Mouse (Mus musculus) kidney, postnatal 14 days (tissue): ENCODE data around the gene Zfp266.

Experiments
- DNase-seq: peaks from one replicate; pipeline ENCODE4 v3.0.0; 2022; ENCODE audit warnings: mixed read lengths

The Zfp266 gene

DNA sequence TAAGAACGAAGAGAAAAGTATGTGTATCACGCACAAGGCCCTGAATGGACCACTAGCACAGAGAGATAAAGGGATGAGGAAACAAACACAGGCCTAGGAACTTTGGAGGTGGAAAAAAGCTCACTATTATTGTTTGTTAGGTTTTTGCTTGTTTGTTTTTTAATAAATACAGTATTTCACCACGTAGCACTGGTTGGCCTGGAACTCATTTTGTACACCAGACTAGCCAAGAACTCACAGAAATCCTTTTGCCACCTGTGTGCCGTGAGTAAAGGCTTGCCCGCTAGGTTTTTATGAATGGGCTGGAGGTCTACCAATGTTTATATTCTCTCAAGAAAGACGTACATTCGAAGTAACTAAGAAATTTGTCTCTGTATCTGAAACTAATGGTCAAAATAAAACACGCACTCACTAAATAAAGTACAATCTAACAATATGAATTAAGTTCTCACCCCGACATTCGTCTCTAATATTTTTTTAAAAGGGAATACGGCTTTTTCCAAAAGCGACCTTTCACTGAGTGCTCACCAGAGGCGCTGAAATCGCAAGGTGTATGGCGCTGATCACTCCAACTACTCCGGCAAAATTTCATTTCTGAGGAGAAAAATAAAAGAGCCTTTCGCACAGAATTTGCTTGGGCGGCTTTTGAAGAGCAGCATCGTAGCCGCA is 29.2 kb downstream of the Zfp266 start:
- no peak for DNase-seq

DNA sequence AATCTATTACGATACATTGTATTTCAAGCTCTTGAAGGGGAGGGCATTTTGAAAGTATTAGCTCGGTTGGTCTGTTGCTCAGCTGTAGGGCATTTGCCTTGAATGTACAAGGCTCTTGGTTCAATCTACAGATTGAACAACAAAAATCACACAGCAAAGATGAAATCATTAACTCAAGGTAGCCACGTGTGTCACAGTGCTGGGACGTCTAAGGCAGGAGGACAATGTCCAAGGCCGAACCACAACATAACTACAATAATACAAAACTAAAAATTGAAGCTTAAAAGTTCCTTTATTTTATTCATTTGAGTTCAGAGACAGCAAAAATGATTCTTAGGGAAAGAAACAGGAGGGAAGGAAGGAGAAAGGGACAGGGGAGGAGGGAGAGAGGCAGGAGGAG is 31.7 kb downstream of the Zfp266 start:
- no peak for DNase-seq

DNA sequence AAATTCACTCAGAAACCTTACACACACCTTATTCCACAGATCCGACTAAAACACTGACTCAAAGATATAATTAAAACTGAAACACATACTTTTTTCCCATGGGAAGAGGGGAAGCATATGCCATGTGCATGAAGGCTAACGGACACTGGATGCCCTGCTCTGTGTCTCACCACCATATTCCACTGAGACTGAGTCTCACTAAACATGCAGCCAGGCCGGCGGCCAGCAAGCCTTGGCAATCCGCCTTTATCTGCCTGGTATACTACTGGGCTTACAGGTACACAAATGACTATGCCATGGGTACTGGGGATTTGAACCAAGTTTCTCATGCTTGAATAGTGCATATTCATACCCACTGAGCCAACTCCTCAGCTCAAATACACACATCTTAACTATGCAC is 41.8 kb downstream of the Zfp266 start:
- DNase-seq = peak; percentile 15

DNA sequence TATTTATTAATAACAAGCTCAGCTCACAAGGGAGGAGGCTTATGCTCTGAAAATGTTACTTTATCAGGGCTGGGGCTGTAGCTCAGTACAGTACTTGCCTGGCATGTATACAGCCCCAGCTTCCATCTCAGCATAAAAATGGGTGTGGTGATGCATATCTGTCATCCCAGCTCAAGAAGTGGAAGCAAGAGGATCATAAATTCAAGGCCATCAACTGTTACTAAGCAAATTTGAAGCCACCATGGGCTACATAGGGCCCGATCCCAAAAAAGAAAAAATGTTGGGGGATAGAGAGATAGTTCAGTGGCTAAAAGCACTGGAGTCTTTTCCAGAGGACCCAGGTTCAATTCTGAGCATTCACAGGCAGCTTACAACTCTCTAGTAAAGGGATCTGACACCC is 44.6 kb downstream of the Zfp266 start:
- no peak for DNase-seq

DNA sequence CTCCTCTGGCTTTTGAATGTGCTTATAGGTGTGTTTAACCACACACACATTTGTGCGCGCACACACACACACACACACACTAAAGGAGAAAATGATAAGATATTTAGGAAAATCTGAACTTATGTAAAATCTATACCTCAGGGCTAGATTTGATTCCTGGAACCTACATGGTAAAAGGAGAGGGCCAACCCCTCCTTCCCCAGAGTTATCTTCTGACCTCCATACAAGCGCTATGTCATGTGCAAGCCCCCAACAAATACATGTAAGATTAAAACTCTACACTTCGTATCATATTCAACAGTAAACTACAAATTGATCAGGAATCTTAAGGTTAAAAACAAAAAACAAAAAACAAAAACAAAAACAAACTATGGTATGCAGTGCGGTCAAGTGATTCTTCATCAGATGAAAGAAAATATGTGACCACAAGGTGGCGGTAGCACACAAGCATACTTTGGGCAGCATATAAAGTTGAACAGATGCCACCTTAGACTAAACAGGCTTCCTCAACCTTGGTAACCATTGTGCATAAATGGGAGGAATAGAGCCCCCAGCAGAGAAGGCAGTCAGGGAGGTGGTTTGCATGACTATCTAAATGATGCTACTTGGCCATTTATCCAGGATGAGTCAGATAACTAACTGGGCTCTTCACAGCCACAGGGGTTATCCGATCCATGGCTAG is 54.3 kb downstream of the Zfp266 start:
- peak; percentile 78 for DNase-seq

DNA sequence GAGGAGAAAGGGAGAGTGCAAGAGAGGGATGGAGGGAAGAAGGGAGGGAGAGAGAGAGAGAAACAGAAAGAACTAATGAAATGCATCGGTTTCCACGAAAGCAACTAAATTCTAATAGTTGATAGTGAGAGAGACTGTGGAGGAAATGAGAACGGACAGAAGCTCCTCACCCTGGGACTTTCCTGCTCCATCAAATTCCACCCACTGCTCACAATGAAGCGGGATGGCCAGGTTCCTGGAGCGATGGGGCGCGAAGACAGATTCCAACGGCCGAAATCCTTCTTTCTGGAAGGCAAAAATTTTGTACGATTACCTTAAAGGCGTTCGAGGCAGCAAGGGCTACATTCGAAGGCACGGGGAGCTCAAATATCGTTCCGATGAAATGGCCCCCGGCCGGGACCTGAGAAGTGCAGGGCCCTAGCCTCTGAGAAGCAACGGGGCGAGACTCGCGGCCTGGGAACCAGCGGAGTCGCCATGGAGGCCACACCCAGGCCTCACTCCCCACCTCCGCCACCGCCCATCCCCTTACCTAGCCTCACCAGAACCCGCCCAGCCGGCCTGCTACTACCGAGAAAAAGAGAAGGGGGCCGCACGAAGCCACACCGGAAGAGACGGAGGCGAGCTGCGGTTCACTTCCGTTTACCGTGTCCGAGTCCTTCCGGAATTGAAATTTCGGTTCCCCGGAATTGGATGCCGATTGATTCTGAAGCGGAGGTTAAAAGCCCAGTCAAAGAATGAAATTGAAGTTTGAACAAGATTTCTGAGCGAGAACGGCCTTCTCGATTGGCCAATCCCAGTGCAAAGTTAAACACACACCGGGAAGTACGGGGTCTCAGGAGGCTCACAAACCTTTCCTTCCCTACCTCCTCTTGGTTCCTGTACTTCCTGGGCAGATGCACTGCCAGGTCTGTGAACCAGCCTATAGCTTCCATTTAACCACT is 61.6 kb downstream of the Zfp266 start, which contains the start of gene Zfp26:
Zfp26 (minus strand) TSS at position 786 of the 941 bp plus-strand sequence.
- peak; percentile 83 for DNase-seq

DNA sequence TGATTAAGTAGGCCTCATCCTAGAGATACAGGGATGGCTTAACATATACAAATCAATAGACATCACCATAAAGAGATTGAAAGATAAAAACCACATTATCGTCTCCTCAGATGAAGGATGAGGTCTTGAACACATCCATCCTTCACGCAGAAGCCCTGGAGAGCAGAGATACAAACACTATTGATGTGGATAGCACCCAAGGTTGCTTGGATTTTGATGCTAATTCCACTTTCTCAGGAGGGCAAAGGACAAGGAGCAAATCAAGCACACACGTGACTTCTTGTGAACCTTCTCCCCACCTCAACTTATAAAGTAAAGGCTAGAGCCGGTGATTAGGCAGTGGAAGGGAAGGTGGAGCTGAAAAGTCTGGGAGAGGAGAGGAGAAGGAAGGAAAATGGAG is 67.6 kb downstream of the Zfp266 start:
- DNase-seq = no peak

DNA sequence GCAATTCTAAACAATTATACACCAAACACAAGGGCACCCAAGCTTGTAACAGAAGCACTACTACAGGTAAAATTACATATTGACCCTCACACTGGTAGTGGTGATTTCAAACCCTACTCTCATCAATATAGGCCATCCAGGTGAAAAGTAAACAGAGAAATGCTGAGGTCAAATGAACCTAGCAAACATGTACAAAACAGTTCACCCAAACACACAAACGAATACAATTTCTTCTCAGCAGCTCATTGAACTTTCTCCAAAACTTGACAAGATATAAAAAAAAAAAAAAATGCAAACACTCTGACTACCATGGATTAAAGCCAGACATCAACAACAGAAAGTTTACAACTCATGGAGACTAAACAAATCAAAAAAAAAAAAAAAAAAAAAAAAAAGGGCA is 69.7 kb downstream of the Zfp266 start:
- no peak for DNase-seq
